Mouse (Mus musculus): ENCODE results near the gene Parp3.

DNA sequence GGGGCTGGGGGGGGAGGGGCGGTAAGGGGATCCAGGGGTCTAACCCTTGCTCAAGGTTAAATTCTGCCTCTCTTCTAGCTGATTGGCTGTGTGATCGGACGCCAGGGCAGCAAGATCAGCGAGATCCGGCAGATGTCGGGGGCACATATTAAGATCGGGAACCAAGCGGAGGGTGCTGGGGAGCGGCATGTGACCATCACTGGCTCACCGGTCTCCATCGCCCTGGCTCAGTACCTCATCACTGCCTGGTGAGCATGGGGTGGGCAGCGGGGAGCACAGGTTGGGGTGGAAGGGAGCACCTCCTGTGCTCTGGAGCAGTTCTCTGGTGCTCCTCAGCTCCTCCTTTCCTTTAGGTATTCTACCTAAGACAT lies 14.3 kb downstream of the Parp3 start:
- TF ChIP-seq TAL1 (IDR thresholded peaks at IDR 0.05; ENCODE audit: low read length) (no peak), GATA1 (IDR thresholded peaks at IDR 0.05; ENCODE audit: low read length) (no peak)

Data from erythroblast, embryonic 14.5 days (primary cell).